Mouse (Mus musculus): ENCODE measurements at regions not wholly inside any gene's neighbourhood (a gene's known extent, or its start where the extent isn't known, plus 50 kb on each side); places are given as distances from the start of the nearest gene placed in this dataset. TPM values are rescaled to one million over a fixed set of nuclear protein-coding genes. Genes with fewer than 3 reads are reported as not detected.

DNA sequence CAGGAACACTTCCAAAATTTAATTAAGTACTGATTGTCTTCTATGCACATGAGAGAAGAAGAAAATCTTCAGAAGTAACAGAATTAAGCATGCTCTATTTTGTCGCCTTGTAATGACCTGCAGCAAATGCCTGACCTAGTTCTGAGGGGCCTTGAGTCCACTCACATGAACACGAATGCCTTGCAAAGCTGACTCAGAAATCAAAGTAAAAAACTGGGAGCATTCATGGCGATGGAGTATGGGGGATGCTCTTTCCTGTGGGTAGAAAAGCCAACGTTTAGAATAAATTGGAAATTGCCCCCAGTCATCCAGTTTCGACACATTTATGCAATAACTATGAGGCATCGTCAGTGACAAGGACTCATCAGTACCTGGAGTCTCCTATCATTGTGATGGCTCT, 779.1 kb downstream of the Bcl11a start:
- Histone ChIP-seq H3K27ac (replicated peaks) (no peak overlapping the region), H3K27me3 (replicated peaks; ENCODE audit: low read depth, poor library complexity, severe bottlenecking) (no peaks in the 10 kb centered on the region), H3K9me3 (no peaks in the 10 kb centered on the region), H3K4me1 (no peaks in the 10 kb centered on the region), H3K36me3 (replicated peaks) (no peaks in the 10 kb centered on the region), H3K4me3 (no peak overlapping the region)
- WGBS = 80% methylated on average over 6 of the region's 6 CpGs
- DNase-seq (ENCODE audit: low spot score) = no peak

DNA sequence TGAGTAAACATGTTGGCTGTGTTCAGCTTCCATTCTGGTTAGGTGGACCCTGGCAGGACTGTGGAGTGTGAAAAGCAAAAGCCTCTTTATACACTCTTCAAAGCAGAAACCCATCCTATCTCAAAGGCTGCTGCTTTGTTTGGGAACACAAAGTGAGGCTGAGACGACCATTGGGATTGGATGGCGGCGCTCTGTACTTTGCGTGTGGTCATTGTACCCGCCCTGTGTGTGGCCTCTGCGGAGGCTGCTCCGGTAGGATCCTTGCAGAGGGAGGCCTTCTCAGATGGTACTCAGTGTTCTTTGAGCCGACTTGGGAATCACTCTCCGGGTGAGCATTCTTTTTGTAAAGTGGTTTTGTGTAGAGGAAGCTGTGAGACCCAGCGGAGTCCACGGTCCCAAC, 786.8 kb downstream of the Bcl11a start:
- Histone ChIP-seq H3K9me3 (no peaks in the 10 kb centered on the region), H3K4me1 (no peaks in the 10 kb centered on the region; the same call in 1 of the 2 replicates), H3K36me3 (replicated peaks) (no peaks in the 10 kb centered on the region), H3K4me3 (no peak overlapping the region), H3K27ac (replicated peaks) (no peak overlapping the region), H3K27me3 (replicated peaks; ENCODE audit: low read depth, poor library complexity, severe bottlenecking) (no peaks in the 10 kb centered on the region)
- DNase-seq (ENCODE audit: low spot score) = no peak
- 64% methylated on average over 11 of the region's 11 CpGs for WGBS

DNA sequence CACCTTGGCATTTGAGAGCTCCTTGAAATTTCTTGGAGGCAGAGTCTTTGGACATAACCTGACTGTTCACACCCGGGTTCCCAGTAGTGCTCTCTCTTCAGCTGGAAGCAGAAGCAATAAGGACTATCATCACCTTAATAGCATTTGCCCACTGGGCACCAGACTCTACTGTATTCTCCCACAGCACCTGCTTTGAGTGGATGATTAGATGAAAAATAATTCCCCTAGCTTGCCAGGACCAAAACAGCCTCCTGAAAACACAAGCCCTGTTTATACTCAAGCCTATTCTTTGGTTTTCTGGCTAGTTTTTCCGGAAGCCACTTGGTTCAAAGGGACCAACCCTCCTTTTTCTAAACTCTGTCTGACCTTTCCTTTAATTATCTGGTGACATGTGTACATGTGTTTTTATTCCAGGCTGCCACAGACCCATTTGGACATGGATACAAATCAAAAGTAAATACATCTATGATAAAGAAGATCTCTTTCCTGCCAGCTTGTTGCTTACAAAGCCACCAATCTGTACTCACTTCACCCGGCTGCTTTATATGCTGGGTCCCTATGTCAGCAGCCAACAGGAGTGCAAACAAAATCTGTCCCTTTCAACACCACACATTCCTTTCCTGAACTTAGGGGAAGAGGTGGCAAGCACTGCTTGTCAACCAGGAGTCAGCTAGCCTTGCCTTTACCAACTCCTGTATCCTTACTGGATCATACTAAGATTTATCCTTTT, 787.4 kb downstream of the Bcl11a start:
- H3K27ac ChIP-seq (replicated peaks) = no peak overlapping the region
- no peaks in the 10 kb centered on the region for H3K36me3 ChIP-seq (replicated peaks)
- H3K27me3 ChIP-seq (replicated peaks; ENCODE audit: low read depth, poor library complexity, severe bottlenecking) = no peaks in the 10 kb centered on the region
- H3K4me3 ChIP-seq = no peak overlapping the region
- no peaks in the 10 kb centered on the region for H3K9me3 ChIP-seq
- WGBS = 73% methylated on average over 3 of the region's 3 CpGs
- H3K4me1 ChIP-seq = no peaks in the 10 kb centered on the region; the same call in 1 of the 2 replicates
- DNase-seq (ENCODE audit: low spot score) = no peak

Small RNA genes in the stretch of these regions (microRNA-seq; reads per million reads assigned to microRNA genes)
- gene Gm25507 = not detected

Data from embryonic facial prominence, embryonic 10.5 days (tissue).